In genomic region chr5:67798348-67798747, GRCm38 (mm10) we compare ENCODE assay signal across 25 mouse cellular contexts. TPM values are rescaled to one million over a fixed set of nuclear protein-coding genes. Genes with fewer than 3 reads are reported as not detected.
DNase-seq lines count a peak whose midpoint lies in the region; ATAC-seq and TF ChIP-seq lines count a peak whose summit lies in the region.
"Had no signal": no experiment of that assay in that cellular context is flagged by ENCODE, and none has a peak within 500 bp of the region (broad histone marks: within the 10 kb centered on the region; RNA-seq: fewer than 3 reads in every experiment).

No protein-coding gene starts in this region.

- TF ChIP-seq CTCF in kidney, adult 2 months (conservative IDR thresholded peaks at IDR 0.05; ENCODE audit: insufficient read depth, insufficient read length, low read depth, low read length) = no peak

- no peaks in the 10 kb centered on the region for H3K27me3 ChIP-seq in kidney, adult 2 months (replicated peaks; ENCODE audit: control insufficient read depth, insufficient read depth, low read length)
- H3K27me3 ChIP-seq in lung, embryonic 16.5 days (ENCODE audit: control insufficient read depth, insufficient read depth, low read depth, low read length) = no peaks in the 10 kb centered on the region
- H3K27me3 ChIP-seq in limb, embryonic 11.5 days (ENCODE audit: control insufficient read depth, insufficient read depth, low read length) = no peaks in the 10 kb centered on the region
- H3K27me3 ChIP-seq: embryonic facial prominence, embryonic 12.5 days; liver, embryonic 15.5 days; neural tube, embryonic 15.5 days had no signal

- no peaks in the 10 kb centered on the region for H3K36me3 ChIP-seq in kidney, adult 2 months (ENCODE audit: control insufficient read depth, insufficient read depth, low read length)
- no peaks in the 10 kb centered on the region for H3K36me3 ChIP-seq in lung, embryonic 16.5 days (ENCODE audit: control insufficient read depth, insufficient read depth, low read length)
- no peaks in the 10 kb centered on the region for H3K36me3 ChIP-seq in limb, embryonic 11.5 days (ENCODE audit: control insufficient read depth, insufficient read depth, low read length)
- H3K36me3 ChIP-seq: embryonic facial prominence, embryonic 12.5 days; heart, embryonic 10.5 days; hindbrain, embryonic 10.5 days; midbrain, embryonic 10.5 days; neural tube, embryonic 15.5 days had no signal

- no peak for ATAC-seq in lung, embryonic 16.5 days (ENCODE audit: low read depth)
- no peak for ATAC-seq in limb, embryonic 11.5 days (ENCODE audit: insufficient number of reproducible peaks, low FRiP score, low TSS enrichment, low read depth)
- ATAC-seq: CD4-positive, CD25-positive, alpha-beta regulatory T cell, adult 4 months; forebrain, postnatal 0 days; inflammation-experienced regulatory T-cells, adult 6 months had no signal

- H3K4me2 ChIP-seq in lung, embryonic 16.5 days (ENCODE audit: low read depth, low read length) = no peak overlapping the region
- H3K4me2 ChIP-seq in limb, embryonic 11.5 days (ENCODE audit: low read depth, severe bottlenecking) = no peak overlapping the region
- H3K4me2 ChIP-seq: embryonic facial prominence, embryonic 12.5 days; liver, embryonic 15.5 days; neural tube, embryonic 15.5 days had no signal

- DNase-seq in cerebellum, postnatal 10 days = peak; percentile 57 to 62
- no peak for DNase-seq in cerebellum, postnatal 4 days (ENCODE audit: low spot score in 2 of 2)
- peak; percentile 23 for DNase-seq in kidney, adult 2 months
- DNase-seq in kidney, adult 11 months = no peak
- no peak for DNase-seq in lung, postnatal 4 days
- peak; percentile 6 for DNase-seq in limb, embryonic 11.5 days (ENCODE audit: low spot score)
- DNase-seq: adrenal gland, postnatal 14 days; cerebellum, adult 11-12 months; forebrain, postnatal 0 days; kidney, adult 8-10 months; kidney, postnatal 10 days; liver; right cerebral cortex, adult 18-20 months; right cerebral cortex, postnatal 4 days; thymus, postnatal 14 days had no signal

- no peaks in the 10 kb centered on the region for H3K4me1 ChIP-seq in kidney, adult 2 months (ENCODE audit: control insufficient read depth, insufficient read depth, low read length)
- H3K4me1 ChIP-seq in lung, embryonic 16.5 days (replicated peaks; ENCODE audit: control insufficient read depth, insufficient read depth, low read length) = peaks cover 33% of the 10 kb centered on the region
- H3K4me1 ChIP-seq in limb, embryonic 11.5 days (ENCODE audit: control insufficient read depth, insufficient read depth, low read length) = peaks cover 4% of the 10 kb centered on the region; the same call in 1 of the 2 replicates

- H3K9me3 ChIP-seq in lung, embryonic 16.5 days (ENCODE audit: control insufficient read depth, low read length) = no peaks in the 10 kb centered on the region
- H3K9me3 ChIP-seq in limb, embryonic 11.5 days (ENCODE audit: control insufficient read depth, low read length) = no peaks in the 10 kb centered on the region
- H3K9me3 ChIP-seq: embryonic facial prominence, embryonic 12.5 days; heart, embryonic 10.5 days; hindbrain, embryonic 10.5 days; liver, embryonic 15.5 days; midbrain, embryonic 10.5 days; neural tube, embryonic 15.5 days had no signal

- WGBS in kidney, adult 2 months = 81% methylated on average over 4 of the region's 4 CpGs
- WGBS in lung, embryonic 16.5 days = 73% methylated on average over 4 of the region's 4 CpGs
- WGBS in limb, embryonic 11.5 days = 97% methylated on average over 4 of the region's 4 CpGs

- no peak overlapping the region for H3K27ac ChIP-seq in kidney, adult 2 months (ENCODE audit: insufficient read depth, low read depth, low read length)
- H3K27ac ChIP-seq in lung, embryonic 16.5 days (ENCODE audit: low read length) = peak overlapping the region; percentile 15
- no peak overlapping the region for H3K27ac ChIP-seq in limb, embryonic 11.5 days (replicated peaks; ENCODE audit: low read depth, low read length)
- H3K27ac ChIP-seq: embryonic facial prominence, embryonic 12.5 days; heart, embryonic 10.5 days; hindbrain, embryonic 10.5 days; liver, embryonic 15.5 days; macrophage; neural tube, embryonic 15.5 days had no signal

- no peak overlapping the region for H3K9ac ChIP-seq in lung, embryonic 16.5 days (ENCODE audit: low read length)
- H3K9ac ChIP-seq in limb, embryonic 11.5 days (ENCODE audit: low read length) = no peak overlapping the region
- H3K9ac ChIP-seq: embryonic facial prominence, embryonic 12.5 days; forebrain, postnatal 0 days; liver, embryonic 15.5 days; neural tube, embryonic 15.5 days had no signal

- no peak overlapping the region for H3K4me3 ChIP-seq in kidney, adult 2 months (ENCODE audit: insufficient read depth, low read depth, low read length)
- no peak overlapping the region for H3K4me3 ChIP-seq in lung, embryonic 16.5 days (ENCODE audit: low read length)
- H3K4me3 ChIP-seq in limb, embryonic 11.5 days (ENCODE audit: low read depth, low read length) = no peak overlapping the region
- H3K4me3 ChIP-seq: embryonic facial prominence, embryonic 12.5 days; heart, embryonic 10.5 days; hindbrain, embryonic 10.5 days; liver, embryonic 15.5 days; midbrain, embryonic 10.5 days; neural tube, embryonic 15.5 days had no signal

- TF ChIP-seq POLR2A in kidney, adult 2 months (IDR thresholded peaks at IDR 0.05; ENCODE audit: low read depth, low read length) = no peak

RNA-seq across cellular contexts. Expression of gene Atp8a1, which starts 48.9 kb away (rescaled TPM):
- polyA plus RNA-seq in kidney, adult 2 months (2012; rRNA removed) = 5.1 and 9.0 TPM in 2 replicates
- polyA plus RNA-seq in lung, embryonic 16.5 days (2015; fragmentation: Nextera tagmentation; extraction: Ambion mirVana) = 55.2 and 57.3 TPM in 2 replicates
- 5.7 and 7.7 TPM in 2 replicates for polyA plus RNA-seq in limb, embryonic 11.5 days (2014; fragmentation: Nextera tagmentation; extraction: Ambion mirVana)

Comparison
In these comparisons a context has a peak if more than half of its experiments do, and no peak if none do; other contexts are left out.
1. DNase-seq: peak in cerebellum, postnatal 10 days (2 of 2), kidney, adult 2 months (single experiment) and limb, embryonic 11.5 days (single experiment); none in cerebellum, postnatal 4 days (0 of 2), kidney, adult 11 months (single experiment) and lung, postnatal 4 days (0 of 2).